Mouse (Mus musculus) G1E (cell line): ENCODE results near the gene Ldah. TPM values are rescaled to one million over a fixed set of nuclear protein-coding genes. Genes with fewer than 3 reads are reported as not detected.

Experiments
- ATAC-seq: 2 replicates; pipeline ENCODE4 v1.8.0; 2016; ENCODE audit warnings: mild to moderate bottlenecking; ENCODE audit not compliant: insufficient number of reproducible peaks, poor library complexity, low FRiP score, severe bottlenecking; ENCODE audit errors: extremely low read depth
- DNase-seq: peaks from one replicate; pipeline ENCODE4 v3.0.0; 2012; ENCODE audit warnings: low spot score
- H3K27me3 ChIP-seq: 2 replicates; pipeline ENCODE4 v1.6.1; 2012; ENCODE audit warnings: mild to moderate bottlenecking, low read length, inconsistent platforms; ENCODE audit not compliant: insufficient read depth
- H3K36me3 ChIP-seq: replicated peaks from 2 replicates; pipeline ENCODE3; 2012; ENCODE audit warnings: mild to moderate bottlenecking, inconsistent platforms
- H3K4me1 ChIP-seq: 2 replicates; pipeline ENCODE4 v1.6.1; 2012; ENCODE audit warnings: low read depth, low read length, inconsistent platforms, mixed read lengths; ENCODE audit not compliant: insufficient read depth
- H3K4me3 ChIP-seq: 2 replicates; pipeline ENCODE4 v1.5.1; 2012; ENCODE audit warnings: low read depth, mild to moderate bottlenecking, inconsistent platforms, low read length, moderate library complexity, mixed read lengths
- H3K9me3 ChIP-seq: replicated peaks from 2 replicates; pipeline ENCODE4 v1.6.1; 2012; ENCODE audit warnings: inconsistent platforms
- CTCF ChIP-seq: IDR thresholded peaks from 2 replicates; pipeline ENCODE4 v1.5.1; 2012; ENCODE audit warnings: low read depth, low read length, inconsistent platforms, mixed read lengths
- GATA1 ChIP-seq: IDR thresholded peaks from 2 replicates; pipeline ENCODE4 v1.6.1; 2012; ENCODE audit warnings: borderline replicate concordance, low read length, inconsistent platforms, mixed read lengths
- GATA2 ChIP-seq: IDR thresholded peaks from 2 replicates; pipeline ENCODE4 v1.6.1; 2012; ENCODE audit warnings: low read depth, low read length, inconsistent platforms, borderline replicate concordance
- POLR2AphosphoS5 ChIP-seq: IDR thresholded peaks from 2 replicates; pipeline ENCODE4 v1.6.1; 2012; ENCODE audit warnings: low read depth, low read length, inconsistent platforms; ENCODE audit not compliant: insufficient replicate concordance
- TAL1 ChIP-seq: conservative IDR thresholded peaks from 2 replicates; pipeline ENCODE4 v1.6.1; 2012; ENCODE audit warnings: low read depth, low read length, inconsistent platforms, mixed read lengths
- polyA plus RNA-seq: library from polyadenylated mRNA; stranded (reverse); fragments of >175 nt; gene quantifications from 2 replicates; pipeline ENCODE4 v1.2.3, GENCODE M21; 2012
- total RNA-seq, 2 experiments: library from RNA; stranded (forward) in 1 of 2; stranded (reverse) in 1 of 2; fragments of 200-1000 nt in 1 of 2; fragments of >200 nt in 1 of 2; fragmentation: Nextera tagmentation in 1 of 2; gene quantifications; 2 replicates each; pipeline ENCODE4 v1.2.3; 2014 to 2017

Gene Ldah
- total and polyA plus RNA-seq, 3 experiments = 0.38 TPM; not detected in 2

DNA sequence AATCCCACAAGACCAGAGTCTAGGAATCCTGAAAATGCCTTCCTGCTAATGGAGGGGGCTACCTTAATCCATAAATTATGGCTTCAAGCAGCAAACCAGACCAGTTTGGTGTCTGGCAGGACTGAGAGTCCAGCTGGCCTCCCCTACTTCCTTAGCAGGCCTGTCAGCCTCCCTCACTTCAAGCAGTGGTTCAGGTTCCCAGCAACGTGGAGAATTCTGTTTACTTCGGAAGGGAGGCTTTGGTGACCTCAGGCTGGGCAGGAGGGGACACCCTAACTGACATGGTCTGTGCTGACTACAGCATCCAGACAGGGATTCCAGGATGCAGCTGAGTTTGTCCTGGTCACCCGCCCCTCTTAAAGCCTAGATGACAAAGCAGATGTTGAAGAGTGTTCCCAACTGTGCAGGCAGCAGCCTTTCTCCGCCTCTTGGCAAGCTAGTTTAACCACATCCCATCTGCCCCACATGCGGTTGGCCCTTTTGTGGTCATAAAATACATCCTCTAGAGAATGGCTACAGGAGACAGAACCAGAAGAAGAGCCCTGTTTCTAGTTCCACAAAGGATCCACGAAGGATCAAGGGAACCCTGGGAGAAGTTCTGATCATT, 87.5 kb downstream of the Ldah start:
- ATAC-seq = no peak
- TF ChIP-seq GATA2 (no peak), POLR2AphosphoS5 (no peak), GATA1 (no peak), CTCF (no peak)
- Histone ChIP-seq H3K4me1 (no peaks in the 10 kb centered on the region), H3K9me3 (peaks cover 18% of the 10 kb centered on the region), H3K4me3 (no peak overlapping the region), H3K36me3 (no peaks in the 10 kb centered on the region), H3K27me3 (peaks cover 5% of the 10 kb centered on the region; the same call in 1 of the 2 replicates)
- DNase-seq = no peak

DNA sequence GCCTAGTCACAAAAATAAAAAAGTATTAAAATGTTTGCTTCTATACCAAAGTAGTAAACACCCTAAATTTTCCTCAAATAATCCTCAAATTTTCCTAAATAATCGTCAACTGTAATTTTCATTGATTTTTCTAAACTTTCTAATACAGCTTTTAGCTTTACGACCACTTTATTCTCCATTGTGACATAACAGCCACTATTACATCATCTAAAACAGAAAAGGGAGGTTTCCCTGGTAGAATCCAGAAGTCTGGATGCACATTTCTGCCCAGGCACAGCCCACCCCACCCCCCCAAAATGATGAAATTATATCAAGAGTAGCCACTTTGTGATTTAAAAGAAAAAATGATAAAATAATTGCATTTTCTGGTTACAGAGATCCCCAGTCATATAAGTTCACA, 88.2 kb downstream of the Ldah start:
- Histone ChIP-seq H3K27me3 (peaks cover 5% of the 10 kb centered on the region; the same call in 1 of the 2 replicates), H3K4me1 (no peaks in the 10 kb centered on the region), H3K36me3 (no peaks in the 10 kb centered on the region), H3K4me3 (no peak overlapping the region), H3K9me3 (peaks cover 21% of the 10 kb centered on the region)
- ATAC-seq (no peak), DNase-seq (no peak)
- TF ChIP-seq TAL1 = no peak
- TF ChIP-seq POLR2AphosphoS5 = no peak
- no peak for TF ChIP-seq CTCF
- no peak for TF ChIP-seq GATA1
- no peak for TF ChIP-seq GATA2

GRCm38 (mm10) chr12:8297586-8298214, 89.8 kb downstream of the Ldah start:
- no peak overlapping the region for H3K4me3 ChIP-seq
- H3K4me1 ChIP-seq = no peaks in the 10 kb centered on the region

DNA sequence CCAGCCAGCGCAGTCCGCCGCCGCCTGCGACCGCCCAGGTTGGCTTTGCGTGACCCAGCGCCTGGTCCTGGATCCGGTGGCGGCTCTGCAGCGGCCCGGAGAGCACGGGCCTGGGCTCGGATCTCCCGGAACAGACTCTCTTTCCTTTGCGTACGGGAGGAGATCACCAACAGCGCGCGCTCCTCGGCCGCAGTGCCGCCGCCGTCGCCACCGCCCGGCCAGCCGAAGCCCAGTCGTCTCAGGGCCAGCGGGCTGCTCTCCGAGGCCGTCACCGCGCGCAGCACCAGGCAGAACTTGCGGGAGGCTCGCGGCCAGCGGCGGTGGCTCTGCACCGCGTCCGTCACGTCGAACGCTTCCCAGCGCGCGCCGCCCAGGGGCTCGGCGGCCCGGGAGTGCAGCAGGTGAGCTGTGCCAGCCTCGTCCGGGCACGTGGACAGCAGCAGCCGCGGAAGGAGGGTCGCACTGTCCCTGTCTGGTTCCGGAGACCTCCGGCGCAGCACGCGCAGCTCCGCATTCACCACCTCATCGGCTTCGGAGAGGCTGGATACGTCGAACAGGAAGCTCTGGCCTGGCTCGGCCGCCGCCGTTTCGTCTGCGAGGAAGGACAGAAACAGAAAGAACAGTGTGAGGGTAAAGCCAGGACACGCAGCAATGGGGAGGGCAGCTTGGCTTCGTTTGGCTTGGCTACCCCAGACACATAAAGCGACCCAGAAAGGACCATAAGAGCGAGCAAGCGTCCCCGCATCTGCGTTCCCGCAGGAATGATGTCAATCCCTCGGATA, 90.6 kb downstream of the Ldah start:
- DNase-seq (no peak), ATAC-seq (no peak)
- Histone ChIP-seq H3K4me3 (no peak overlapping the region; the same call in 1 of the 2 replicates), H3K36me3 (no peaks in the 10 kb centered on the region), H3K27me3 (peaks cover 7% of the 10 kb centered on the region; the same call in 1 of the 2 replicates), H3K4me1 (no peaks in the 10 kb centered on the region), H3K9me3 (peaks cover 32% of the 10 kb centered on the region)
- TF ChIP-seq GATA1 (no peak), GATA2 (no peak), TAL1 (no peak), POLR2AphosphoS5 (no peak), CTCF (no peak)

More at GRCm38 (mm10) chr12:8297586-8298214, 89.8 kb downstream of the Ldah start:
- ATAC-seq (no peak), DNase-seq (no peak)
- no peak for TF ChIP-seq GATA2
- TF ChIP-seq TAL1 = no peak
- TF ChIP-seq POLR2AphosphoS5 = no peak
- no peak for TF ChIP-seq GATA1
- no peak for TF ChIP-seq CTCF
- H3K9me3 ChIP-seq = peaks cover 32% of the 10 kb centered on the region
- peaks cover 7% of the 10 kb centered on the region; the same call in 1 of the 2 replicates for H3K27me3 ChIP-seq
- H3K36me3 ChIP-seq = no peaks in the 10 kb centered on the region

- TF ChIP-seq TAL1 = no peak
- TF ChIP-seq GATA1 = no peak
- no peak for TF ChIP-seq POLR2AphosphoS5
- TF ChIP-seq CTCF = no peak
- no peak for TF ChIP-seq GATA2
- DNase-seq (no peak), ATAC-seq (no peak)
- peaks cover 32% of the 10 kb centered on the region for H3K9me3 ChIP-seq
- peaks cover 7% of the 10 kb centered on the region; the same call in 1 of the 2 replicates for H3K27me3 ChIP-seq
- H3K36me3 ChIP-seq = no peaks in the 10 kb centered on the region
- H3K4me1 ChIP-seq = no peaks in the 10 kb centered on the region
- H3K4me3 ChIP-seq = no peak overlapping the region
These were observed 91.5 kb downstream of the Ldah start for GRCm38 (mm10) chr12:8299143-8300110.

DNA sequence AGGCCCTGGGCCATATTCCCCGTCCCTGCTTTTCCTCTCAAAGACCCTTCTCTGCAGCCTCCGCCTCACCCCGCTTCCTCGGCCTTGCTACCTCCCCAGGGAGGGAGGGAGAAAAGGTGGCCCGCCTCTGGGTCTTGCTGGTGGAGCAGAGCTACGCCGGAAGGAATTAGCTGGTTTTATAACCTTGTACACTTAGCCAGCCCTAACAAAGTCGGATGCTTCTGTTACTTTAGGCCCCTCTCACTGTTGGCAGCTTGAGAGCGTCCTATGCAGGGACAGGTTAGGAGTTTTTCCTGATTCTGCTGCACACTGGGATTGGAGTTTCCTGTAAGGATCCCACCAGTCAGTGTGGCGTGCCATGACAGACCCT, 92.2 kb downstream of the Ldah start:
- Histone ChIP-seq H3K36me3 (no peaks in the 10 kb centered on the region), H3K4me1 (no peaks in the 10 kb centered on the region), H3K9me3 (peaks cover 32% of the 10 kb centered on the region), H3K4me3 (no peak overlapping the region), H3K27me3 (peaks cover 8% of the 10 kb centered on the region)
- DNase-seq = no peak
- ATAC-seq = no peak
- TF ChIP-seq GATA2 (no peak), POLR2AphosphoS5 (no peak), GATA1 (no peak), CTCF (no peak)
